Mouse (Mus musculus): ENCODE data around the gene Abtb2.

DNA sequence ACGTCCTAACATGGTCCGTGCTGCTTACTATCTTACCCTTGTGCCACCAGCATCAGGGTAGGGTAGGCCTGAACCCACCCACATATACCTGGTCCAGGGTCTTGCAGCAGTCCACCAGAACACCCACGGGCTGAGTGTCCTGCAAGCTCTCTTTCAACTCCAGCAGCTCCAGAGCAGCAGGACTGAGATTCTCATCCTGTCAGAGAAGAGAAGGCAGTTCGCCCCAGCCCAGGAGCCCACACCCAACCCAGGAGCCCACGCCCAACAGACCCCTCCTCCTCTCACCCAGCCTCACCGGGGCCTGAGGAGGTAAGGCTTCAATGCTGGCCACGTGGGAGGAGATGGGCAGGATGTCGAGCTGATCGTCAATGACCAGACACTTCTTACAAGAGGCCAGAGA is 181.8 kb downstream of the Abtb2 start:
- TF ChIP-seq EP300 (IDR thresholded peaks at IDR 0.05; ENCODE audit: low read depth) (no peak), CTCF (IDR thresholded peaks at IDR 0.05; ENCODE audit: low read depth) (no peak)
